Mouse (Mus musculus): ENCODE data around the gene Pla1a. TPM values are rescaled to one million over a fixed set of nuclear protein-coding genes. Genes with fewer than 3 reads are reported as not detected.
A peak's percentile ranks its signal among the peaks of the same experiment; 100 is the strongest.
"Not testable (repeated sequence)": the region's sequence is repeated elsewhere in the genome, so short reads cannot be mapped to it uniquely, and the experiment has no call there.

The Pla1a gene
- polyA plus RNA-seq, 1 experiment from 2014 or later = 0.31 TPM

GRCm38 (mm10) chr16:38452442-38453202 lies 19.7 kb upstream of the Pla1a start, which contains the start of gene Adprh:
Adprh (minus strand) TSS chr16:38452703.
- H3K9ac ChIP-seq (ENCODE audit: low read length) = peak within 1 kb of the TSS; percentile 99
- H3K4me2 ChIP-seq (ENCODE audit: low read depth, low read length) = peak within 1 kb of the TSS; percentile 90
- H3K4me3 ChIP-seq (ENCODE audit: low read length) = peak within 1 kb of the TSS; percentile 86
- peak; percentile 99 for ATAC-seq (ENCODE audit: low read depth)
- under 1% methylated on average over 46 of the region's 61 CpGs for WGBS
- peaks cover 9% of the 10 kb centered on the region for H3K4me1 ChIP-seq (replicated peaks; ENCODE audit: control insufficient read depth, insufficient read depth, low read length)
- peaks cover 8% of the 10 kb centered on the region for H3K36me3 ChIP-seq (ENCODE audit: control insufficient read depth, insufficient read depth, low read length)
- H3K27ac ChIP-seq (ENCODE audit: low read length) = peak within 1 kb of the TSS; percentile 94
- no peaks in the 10 kb centered on the region for H3K27me3 ChIP-seq (ENCODE audit: control insufficient read depth, insufficient read depth, low read depth, low read length)
- H3K9me3 ChIP-seq (ENCODE audit: control insufficient read depth, low read length) = no peaks in the 10 kb centered on the region

GRCm38 (mm10) chr16:38451421-38452205 lies 18.7 kb upstream of the Pla1a start:
- H3K4me3 ChIP-seq (ENCODE audit: low read length) = peak overlapping the region; percentile 86
- no peaks in the 10 kb centered on the region for H3K9me3 ChIP-seq (ENCODE audit: control insufficient read depth, low read length)
- H3K4me2 ChIP-seq (ENCODE audit: low read depth, low read length) = peak overlapping the region; percentile 90
- peak overlapping the region; percentile 94 for H3K27ac ChIP-seq (ENCODE audit: low read length)
- no peaks in the 10 kb centered on the region for H3K27me3 ChIP-seq (ENCODE audit: control insufficient read depth, insufficient read depth, low read depth, low read length)
- no peak for ATAC-seq (ENCODE audit: low read depth)
- H3K9ac ChIP-seq (ENCODE audit: low read length) = peak overlapping the region; percentile 99
- H3K36me3 ChIP-seq (ENCODE audit: control insufficient read depth, insufficient read depth, low read length) = peaks cover 16% of the 10 kb centered on the region
- H3K4me1 ChIP-seq (replicated peaks; ENCODE audit: control insufficient read depth, insufficient read depth, low read length) = peaks cover 9% of the 10 kb centered on the region
- WGBS = 40% methylated on average over 12 of the region's 12 CpGs

DNA sequence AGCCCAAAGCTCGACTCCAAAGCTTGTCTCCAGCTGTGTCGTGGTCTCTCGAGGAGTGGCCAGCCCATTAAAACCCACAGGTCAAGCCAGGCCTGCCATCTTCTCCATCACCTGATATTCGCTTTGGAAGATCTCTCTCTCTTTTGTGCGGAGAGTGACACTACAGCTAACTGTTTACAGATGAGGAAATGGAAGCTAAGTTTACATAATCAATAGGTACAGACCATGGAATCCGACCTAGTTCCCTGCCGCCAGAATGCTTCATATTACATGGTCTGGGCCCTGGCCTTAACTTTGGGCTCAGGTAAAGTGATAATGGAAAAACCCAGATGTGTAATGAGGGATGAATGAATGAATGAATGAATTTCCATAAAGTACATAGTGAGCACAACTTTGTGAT lies 17.8 kb upstream of the Pla1a start:
- Histone ChIP-seq H3K36me3 (ENCODE audit: control insufficient read depth, insufficient read depth, low read length) (peaks cover 23% of the 10 kb centered on the region), H3K4me2 (ENCODE audit: low read depth, low read length) (no peak overlapping the region), H3K27me3 (ENCODE audit: control insufficient read depth, insufficient read depth, low read depth, low read length) (no peaks in the 10 kb centered on the region), H3K27ac (ENCODE audit: low read length) (no peak overlapping the region), H3K4me3 (ENCODE audit: low read length) (no peak overlapping the region), H3K4me1 (replicated peaks; ENCODE audit: control insufficient read depth, insufficient read depth, low read length) (peaks cover 9% of the 10 kb centered on the region), H3K9me3 (ENCODE audit: control insufficient read depth, low read length) (no peaks in the 10 kb centered on the region), H3K9ac (ENCODE audit: low read length) (no peak overlapping the region)
- WGBS = 90% methylated on average over 7 of the region's 7 CpGs
- no peak for ATAC-seq (ENCODE audit: low read depth)

DNA sequence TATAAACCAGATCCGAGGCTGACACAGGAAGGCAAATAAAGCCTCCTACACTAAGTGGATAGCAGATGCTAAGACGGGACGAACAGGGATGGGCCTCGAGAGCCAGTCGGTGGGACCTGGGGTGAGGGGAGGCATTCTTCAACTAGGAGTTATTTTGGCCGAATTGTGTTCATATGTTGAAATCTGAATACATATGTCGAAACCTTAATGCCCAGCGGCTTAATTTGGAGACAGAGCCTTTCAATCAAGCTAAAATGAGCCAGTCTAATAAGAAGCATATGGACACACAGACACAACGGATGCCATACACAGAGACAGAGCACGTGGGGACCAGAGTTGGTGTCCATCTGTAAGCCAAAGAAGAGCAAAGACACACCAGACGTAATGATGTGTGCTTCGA lies 15.5 kb upstream of the Pla1a start:
- Histone ChIP-seq H3K36me3 (ENCODE audit: control insufficient read depth, insufficient read depth, low read length) (peaks cover 41% of the 10 kb centered on the region), H3K4me3 (ENCODE audit: low read length) (no peak overlapping the region), H3K9ac (ENCODE audit: low read length) (no peak overlapping the region), H3K9me3 (ENCODE audit: control insufficient read depth, low read length) (no peaks in the 10 kb centered on the region), H3K27me3 (ENCODE audit: control insufficient read depth, insufficient read depth, low read depth, low read length) (no peaks in the 10 kb centered on the region), H3K4me2 (ENCODE audit: low read depth, low read length) (no peak overlapping the region), H3K27ac (ENCODE audit: low read length) (no peak overlapping the region), H3K4me1 (replicated peaks; ENCODE audit: control insufficient read depth, insufficient read depth, low read length) (peaks cover 9% of the 10 kb centered on the region)
- ATAC-seq (ENCODE audit: low read depth) = no peak
- WGBS = 91% methylated on average over 12 of the region's 12 CpGs

GRCm38 (mm10) chr16:38447366-38447765 lies 14.4 kb upstream of the Pla1a start:
- WGBS = 88% methylated on average over 21 of the region's 21 CpGs
- Histone ChIP-seq H3K27me3 (ENCODE audit: control insufficient read depth, insufficient read depth, low read depth, low read length) (no peaks in the 10 kb centered on the region), H3K36me3 (ENCODE audit: control insufficient read depth, insufficient read depth, low read length) (peaks cover 41% of the 10 kb centered on the region), H3K27ac (ENCODE audit: low read length) (no peak overlapping the region), H3K9me3 (ENCODE audit: control insufficient read depth, low read length) (no peaks in the 10 kb centered on the region), H3K4me3 (ENCODE audit: low read length) (no peak overlapping the region), H3K9ac (ENCODE audit: low read length) (no peak overlapping the region), H3K4me2 (ENCODE audit: low read depth, low read length) (no peak overlapping the region), H3K4me1 (replicated peaks; ENCODE audit: control insufficient read depth, insufficient read depth, low read length) (peaks cover 9% of the 10 kb centered on the region)
- no peak for ATAC-seq (ENCODE audit: low read depth)

- H3K27ac ChIP-seq (ENCODE audit: low read length); H3K4me3 ChIP-seq (ENCODE audit: low read length); ATAC-seq (ENCODE audit: low read depth); H3K27me3 ChIP-seq (ENCODE audit: control insufficient read depth, insufficient read depth, low read depth, low read length); H3K9me3 ChIP-seq (ENCODE audit: control insufficient read depth, low read length); H3K4me1 ChIP-seq (replicated peaks; ENCODE audit: control insufficient read depth, insufficient read depth, low read length); H3K9ac ChIP-seq (ENCODE audit: low read length); H3K4me2 ChIP-seq (ENCODE audit: low read depth, low read length): not testable (repeated sequence)
- peaks cover 41% of the 10 kb centered on the region for H3K36me3 ChIP-seq (ENCODE audit: control insufficient read depth, insufficient read depth, low read length)
- WGBS = 93% methylated on average over 2 of the region's 2 CpGs
Observed at GRCm38 (mm10) chr16:38446141-38446540, 13.2 kb upstream of the Pla1a start.

DNA sequence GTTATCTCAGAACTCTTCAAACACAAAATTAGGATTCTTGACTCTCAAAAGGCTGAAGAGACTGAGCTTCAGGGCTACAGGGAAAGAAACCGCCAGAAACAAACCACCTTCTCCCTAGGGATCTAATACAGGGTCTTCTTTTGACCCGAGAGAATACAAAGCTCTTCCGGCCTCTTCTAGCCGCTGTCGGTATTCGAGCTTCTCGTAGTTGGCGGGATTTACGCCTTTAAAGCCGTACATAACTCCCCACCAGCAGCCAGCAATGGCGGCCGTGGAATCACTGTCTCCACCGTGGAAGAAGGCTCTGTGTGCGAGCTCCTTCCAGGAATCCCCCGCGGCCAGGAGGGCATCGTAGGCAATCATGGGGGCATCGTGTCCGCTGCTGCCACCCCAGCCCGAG lies 12.6 kb upstream of the Pla1a start:
- WGBS = 94% methylated on average over 20 of the region's 20 CpGs
- Histone ChIP-seq H3K9ac (ENCODE audit: low read length) (no peak overlapping the region), H3K27me3 (ENCODE audit: control insufficient read depth, insufficient read depth, low read depth, low read length) (no peaks in the 10 kb centered on the region), H3K4me1 (replicated peaks; ENCODE audit: control insufficient read depth, insufficient read depth, low read length) (no peaks in the 10 kb centered on the region), H3K9me3 (ENCODE audit: control insufficient read depth, low read length) (no peaks in the 10 kb centered on the region), H3K27ac (ENCODE audit: low read length) (no peak overlapping the region), H3K4me3 (ENCODE audit: low read length) (no peak overlapping the region), H3K4me2 (ENCODE audit: low read depth, low read length) (no peak overlapping the region), H3K36me3 (ENCODE audit: control insufficient read depth, insufficient read depth, low read length) (peaks cover 41% of the 10 kb centered on the region)
- no peak for ATAC-seq (ENCODE audit: low read depth)

DNA sequence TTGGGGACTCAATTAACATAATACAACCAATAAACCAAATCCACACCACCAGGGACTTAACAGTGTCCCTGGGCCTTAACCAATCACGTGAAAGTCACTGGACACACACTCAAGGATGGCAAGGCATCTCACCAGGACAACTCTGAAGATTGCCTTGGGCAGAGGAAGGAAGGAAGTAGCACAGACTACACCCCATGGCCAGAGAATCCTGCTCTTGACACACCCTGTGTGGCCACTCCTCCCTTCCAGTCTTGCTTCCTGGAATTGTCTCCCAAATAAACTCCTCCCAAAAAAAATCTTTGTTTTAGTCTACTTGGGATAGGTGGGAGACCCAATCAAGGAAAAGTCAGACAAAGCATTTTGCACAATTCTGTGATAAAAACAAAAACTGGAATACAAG lies 12.1 kb upstream of the Pla1a start:
- no peak overlapping the region for H3K27ac ChIP-seq (ENCODE audit: low read length)
- WGBS = 92% methylated on average over 1 of the region's 1 CpGs
- H3K4me3 ChIP-seq (ENCODE audit: low read length) = no peak overlapping the region
- H3K27me3 ChIP-seq (ENCODE audit: control insufficient read depth, insufficient read depth, low read depth, low read length) = no peaks in the 10 kb centered on the region
- no peaks in the 10 kb centered on the region for H3K9me3 ChIP-seq (ENCODE audit: control insufficient read depth, low read length)
- H3K9ac ChIP-seq (ENCODE audit: low read length) = no peak overlapping the region
- H3K36me3 ChIP-seq (ENCODE audit: control insufficient read depth, insufficient read depth, low read length) = peaks cover 39% of the 10 kb centered on the region
- H3K4me1 ChIP-seq (replicated peaks; ENCODE audit: control insufficient read depth, insufficient read depth, low read length) = no peaks in the 10 kb centered on the region
- no peak overlapping the region for H3K4me2 ChIP-seq (ENCODE audit: low read depth, low read length)
- no peak for ATAC-seq (ENCODE audit: low read depth)

DNA sequence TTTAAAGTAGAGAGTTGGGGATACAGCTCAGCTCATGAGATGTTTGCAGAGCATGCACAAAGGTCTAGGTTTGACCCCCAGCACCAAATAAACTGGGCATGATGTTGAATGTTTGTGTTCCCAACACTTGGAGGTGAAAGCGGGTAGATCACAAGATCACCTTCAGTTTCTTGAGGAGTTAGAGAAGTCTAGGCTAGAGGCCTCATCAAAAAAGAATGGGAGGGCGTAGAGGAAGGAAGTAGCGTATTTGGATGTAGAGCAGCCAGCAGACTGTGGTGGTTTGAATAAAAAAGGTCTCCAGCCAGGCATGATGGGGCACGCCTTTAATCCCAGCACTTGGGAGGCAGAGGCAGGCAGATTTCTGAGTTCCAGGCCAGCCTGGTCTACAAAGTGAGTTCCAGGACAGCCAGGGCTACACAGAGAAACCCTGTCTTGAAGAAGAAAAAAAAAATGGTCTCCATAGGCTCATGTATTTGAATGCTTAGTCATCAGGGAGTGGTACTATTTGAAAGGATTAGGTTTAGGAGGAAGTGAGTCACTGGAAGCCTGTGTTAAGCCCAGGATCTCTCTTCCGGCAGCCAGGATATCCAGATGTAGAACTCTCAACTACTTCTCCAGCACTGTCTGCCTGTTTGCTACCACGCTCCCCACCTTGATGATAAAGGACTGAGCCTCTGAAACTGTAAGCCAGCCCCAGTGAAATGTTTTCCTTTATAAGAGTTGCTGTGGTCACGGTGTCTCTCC lies 10.9 kb upstream of the Pla1a start:
- WGBS = 94% methylated on average over 7 of the region's 7 CpGs
- no peak overlapping the region for H3K27ac ChIP-seq (ENCODE audit: low read length)
- peaks cover 38% of the 10 kb centered on the region for H3K36me3 ChIP-seq (ENCODE audit: control insufficient read depth, insufficient read depth, low read length)
- no peak for ATAC-seq (ENCODE audit: low read depth)
- no peak overlapping the region for H3K9ac ChIP-seq (ENCODE audit: low read length)
- H3K9me3 ChIP-seq (ENCODE audit: control insufficient read depth, low read length) = no peaks in the 10 kb centered on the region
- no peak overlapping the region for H3K4me3 ChIP-seq (ENCODE audit: low read length)
- H3K4me1 ChIP-seq (replicated peaks; ENCODE audit: control insufficient read depth, insufficient read depth, low read length) = no peaks in the 10 kb centered on the region
- H3K27me3 ChIP-seq (ENCODE audit: control insufficient read depth, insufficient read depth, low read depth, low read length) = no peaks in the 10 kb centered on the region
- no peak overlapping the region for H3K4me2 ChIP-seq (ENCODE audit: low read depth, low read length)
